Mouse (Mus musculus) urinary bladder, postnatal 25 days (tissue): ENCODE results near the gene 1700021F07Rik.

Experiments used
- DNase-seq: peaks from one replicate; pipeline ENCODE4 v3.0.0; 2022; ENCODE audit warnings: low spot score

Gene 1700021F07Rik

DNA sequence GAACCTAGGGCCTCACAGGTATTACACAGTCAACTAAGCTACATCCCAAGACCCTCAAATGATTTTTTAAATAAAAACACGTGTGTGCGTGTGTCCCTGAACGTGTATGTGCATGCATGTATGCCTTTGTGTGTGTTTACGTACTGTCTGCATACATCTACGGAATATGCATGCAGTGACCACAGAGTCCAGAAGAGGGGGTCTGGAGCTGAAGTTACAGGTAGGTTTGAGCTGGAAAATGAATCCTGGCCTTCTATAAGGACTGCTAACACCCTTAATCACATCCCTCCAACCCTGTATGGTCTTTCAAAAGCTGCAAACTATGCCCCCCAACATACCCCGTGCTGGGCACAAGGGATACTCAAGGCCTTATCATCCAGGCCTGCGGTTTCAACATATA, 41.0 kb downstream of the 1700021F07Rik start:
- DNase-seq: no peak

DNA sequence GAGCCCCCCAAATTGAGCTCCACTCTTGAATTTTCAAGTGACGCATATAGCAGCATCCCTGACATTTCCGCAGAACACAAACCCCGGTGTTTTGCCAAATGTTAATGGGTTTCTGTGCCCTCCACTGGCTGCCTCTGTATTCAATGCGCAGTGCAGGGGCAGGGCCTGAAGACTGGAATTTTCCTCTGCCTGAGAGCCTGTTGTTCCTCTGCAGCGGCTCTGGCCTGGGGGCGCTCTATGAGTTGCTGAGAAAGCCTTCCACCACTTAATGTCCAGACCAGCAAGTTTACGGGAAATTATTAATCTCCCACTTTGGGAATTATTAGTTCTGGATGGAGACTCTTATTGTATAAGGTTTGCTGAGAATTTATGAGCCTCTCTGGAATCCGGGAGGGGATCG, 41.8 kb downstream of the 1700021F07Rik start:
- DNase-seq: no peak
